ENCODE assay signal across 12 mouse cellular contexts in the genomic region with DNA sequence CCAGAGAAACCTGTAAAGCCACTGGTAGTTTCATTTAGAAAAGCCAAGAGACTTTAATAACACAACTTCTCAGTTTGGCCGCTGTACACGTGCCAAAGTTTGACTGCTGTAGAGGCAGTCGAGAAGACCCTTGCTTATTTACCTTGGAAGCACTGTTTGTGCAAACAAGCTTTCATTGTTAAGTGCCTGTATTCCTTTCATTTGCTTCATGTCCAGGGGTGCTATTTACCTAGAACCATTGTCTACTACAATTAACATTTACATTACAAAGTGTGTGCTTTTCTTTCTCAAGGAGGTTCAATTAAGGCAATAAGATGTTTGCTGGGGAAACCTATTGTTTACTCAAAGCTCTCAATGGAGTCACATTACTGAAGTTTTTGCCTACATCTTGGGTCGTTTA.
DNase-seq lines count a peak whose midpoint lies in the region; ATAC-seq and TF ChIP-seq lines count a peak whose summit lies in the region.
"Had no signal": no experiment of that assay in that cellular context is flagged by ENCODE, and none has a peak within 500 bp of the region (broad histone marks: within the 10 kb centered on the region; RNA-seq: fewer than 3 reads in every experiment).

No protein-coding gene starts in this region.

- H3K4me1 ChIP-seq in CH12.LX (ENCODE audit: control insufficient read depth in 1 of 2, insufficient read depth in 2 of 2) = peaks cover 0 to 24% of the 10 kb centered on the region in 2 experiments; a peak in 2 of 4 replicates
- peaks cover 7% of the 10 kb centered on the region for H3K4me1 ChIP-seq in forebrain, embryonic 14.5 days (ENCODE audit: control insufficient read depth, insufficient read depth, low read length)
- H3K4me1 ChIP-seq in midbrain, embryonic 11.5 days (ENCODE audit: control insufficient read depth, insufficient read depth, low read length) = peaks cover 19% of the 10 kb centered on the region
- H3K4me1 ChIP-seq: liver, embryonic 15.5 days had no signal

- 4% methylated on average over 4 of the region's 4 CpGs for WGBS in forebrain, embryonic 14.5 days
- WGBS in midbrain, embryonic 11.5 days = 10% methylated on average over 4 of the region's 4 CpGs

- dilution Hi-C loops in CH12.LX (cut with MboI; ENCODE audit: extremely low pct_ligation_motif_present, extremely low pct_unique_long_range_greater_than_20kb, low sequenced_read_pairs) = no loop called here

- no peak overlapping the region for H3K4me3 ChIP-seq in CH12.LX (replicated peaks in 1 of 3; ENCODE audit: low read depth in 2 of 3, low read length in 2 of 3, poor library complexity in 1 of 3)
- H3K4me3 ChIP-seq in forebrain, embryonic 14.5 days (ENCODE audit: low read depth, low read length) = peak overlapping the region; percentile 78
- H3K4me3 ChIP-seq in midbrain, embryonic 11.5 days (ENCODE audit: low read depth, low read length) = peak overlapping the region; percentile 54
- H3K4me3 ChIP-seq: liver, embryonic 15.5 days had no signal

- TF ChIP-seq CTCF in CH12.LX (conservative IDR thresholded peaks at IDR 0.05 in 1 of 2, IDR thresholded peaks at IDR 0.05 in 1 of 2; ENCODE audit: low read depth in 2 of 2, low read length in 2 of 2) = no peak

- DNase-seq in CH12.LX (ENCODE audit: extremely low read depth) (no peak), ES-CJ7 (ENCODE audit: low read depth, low spot score) (peak; percentile 69)
- peak; percentile 74 for DNase-seq in forebrain, embryonic 14.5 days (ENCODE audit: low spot score)
- peak; percentile 91 for DNase-seq in midbrain, embryonic 11.5 days (ENCODE audit: low spot score, missing footprints)
- no peak for DNase-seq in thymus, postnatal 36 days
- no peak for DNase-seq in kidney, adult 18-20 months
- DNase-seq: adrenal gland, adult 2 months; left cerebral cortex, postnatal 4 days; lung, postnatal 4 days had no signal

- H3K36me3 ChIP-seq in CH12.LX (replicated peaks in 1 of 2; ENCODE audit: control insufficient read depth in 1 of 2, insufficient read depth in 1 of 2, low read length in 1 of 2) = peaks cover 0 to 28% of the 10 kb centered on the region in 2 experiments
- peaks cover 43% of the 10 kb centered on the region for H3K36me3 ChIP-seq in forebrain, embryonic 14.5 days (ENCODE audit: control insufficient read depth, insufficient read depth, low read length)
- 0 out of 2 replicates have a peak, but pooled peaks cover 2% of the 10 kb centered on the region for H3K36me3 ChIP-seq in midbrain, embryonic 11.5 days (ENCODE audit: control insufficient read depth, insufficient read depth, low read length)
- H3K36me3 ChIP-seq: liver, embryonic 15.5 days had no signal

- ATAC-seq in forebrain, embryonic 14.5 days = no peak
- no peak for ATAC-seq in midbrain, embryonic 11.5 days (ENCODE audit: low FRiP score)
- no peak for ATAC-seq in megakaryocyte, adult 5-6 weeks (ENCODE audit: poor library complexity, severe bottlenecking)

- in situ Hi-C loops in CH12.LX (cut with MboI; ENCODE audit: low pct_ligation_motif_present, low pct_unique_long_range_greater_than_20kb, low sequenced_read_pairs) = no loop called here

- no peak overlapping the region for H3K9ac ChIP-seq in CH12.LX (ENCODE audit: insufficient read depth, low read depth)
- peak overlapping the region; percentile 99 for H3K9ac ChIP-seq in forebrain, embryonic 14.5 days (ENCODE audit: low read length)
- H3K9ac ChIP-seq in midbrain, embryonic 11.5 days (ENCODE audit: low read length) = peak overlapping the region; percentile 88
- H3K9ac ChIP-seq: liver, embryonic 15.5 days had no signal

- TF ChIP-seq POLR2A in CH12.LX (IDR thresholded peaks at IDR 0.05; ENCODE audit: low read depth, low read length) = no peak

- H3K27ac ChIP-seq in CH12.LX (ENCODE audit: insufficient read depth, low read depth) = no peak overlapping the region
- H3K27ac ChIP-seq in forebrain, embryonic 14.5 days (ENCODE audit: low read depth, low read length) = peak overlapping the region; percentile 97
- H3K27ac ChIP-seq in midbrain, embryonic 11.5 days (ENCODE audit: low read depth, low read length) = peak overlapping the region; percentile 95
- H3K27ac ChIP-seq: liver, embryonic 15.5 days had no signal

- peak overlapping the region; percentile 93; the same call in 1 of the 2 replicates for H3K4me2 ChIP-seq in CH12.LX (ENCODE audit: insufficient read depth, low read depth, poor library complexity, severe bottlenecking)
- H3K4me2 ChIP-seq in forebrain, embryonic 14.5 days (ENCODE audit: low read length) = peak overlapping the region; percentile 83
- peak overlapping the region; percentile 77 for H3K4me2 ChIP-seq in midbrain, embryonic 11.5 days
- H3K4me2 ChIP-seq: heart, embryonic 11.5 days; liver, embryonic 15.5 days had no signal

- no peak for TF ChIP-seq RAD21 in CH12.LX (IDR thresholded peaks at IDR 0.05; ENCODE audit: low read depth, low read length)

- H3K27me3 ChIP-seq in CH12.LX (replicated peaks) = no peaks in the 10 kb centered on the region
- no peaks in the 10 kb centered on the region for H3K27me3 ChIP-seq in forebrain, embryonic 14.5 days (replicated peaks; ENCODE audit: control insufficient read depth, insufficient read depth, low read length)
- H3K27me3 ChIP-seq in midbrain, embryonic 11.5 days (ENCODE audit: control insufficient read depth, insufficient read depth, low read length) = no peaks in the 10 kb centered on the region

- peaks cover 15% of the 10 kb centered on the region for H3K79me2 ChIP-seq in CH12.LX (replicated peaks; ENCODE audit: control insufficient read depth, extremely low read depth, insufficient read depth, poor library complexity, severe bottlenecking)

- no peak for TF ChIP-seq EP300 in CH12.LX (IDR thresholded peaks at IDR 0.05; ENCODE audit: low read length)

- H3K9me3 ChIP-seq in CH12.LX (replicated peaks; ENCODE audit: low read length) = no peaks in the 10 kb centered on the region
- no peaks in the 10 kb centered on the region for H3K9me3 ChIP-seq in forebrain, embryonic 14.5 days (replicated peaks; ENCODE audit: control insufficient read depth, low read length)
- H3K9me3 ChIP-seq in midbrain, embryonic 11.5 days (ENCODE audit: control insufficient read depth, low read length) = no peaks in the 10 kb centered on the region
- H3K9me3 ChIP-seq: liver, embryonic 15.5 days had no signal

TF ChIP-seq in CH12.LX, 34 proteins besides CTCF, POLR2A, EP300 and RAD21:
- no peak for TF ChIP-seq UBTF (IDR thresholded peaks at IDR 0.05; ENCODE audit: low read depth, low read length)
- TF ChIP-seq GABPA (IDR thresholded peaks at IDR 0.05; ENCODE audit: insufficient replicate concordance, low read depth, low read length) = no peak
- no peak for TF ChIP-seq KAT2A (IDR thresholded peaks at IDR 0.05; ENCODE audit: insufficient replicate concordance, low read length)
- no peak for TF ChIP-seq ETS1 (conservative IDR thresholded peaks at IDR 0.05; ENCODE audit: low read depth, low read length)
- TF ChIP-seq USF1 (IDR thresholded peaks at IDR 0.05; ENCODE audit: low read depth, low read length) = no peak
- TF ChIP-seq JUND (conservative IDR thresholded peaks at IDR 0.05; ENCODE audit: low read depth, low read length) = no peak
- TF ChIP-seq USF2 (conservative IDR thresholded peaks at IDR 0.05; ENCODE audit: low read depth, low read length) = no peak
- no peak for TF ChIP-seq RCOR1 (conservative IDR thresholded peaks at IDR 0.05; ENCODE audit: low read depth, low read length)
- TF ChIP-seq ZC3H11A (IDR thresholded peaks at IDR 0.05; ENCODE audit: low read depth, low read length) = no peak
- no peak for TF ChIP-seq HCFC1 (IDR thresholded peaks at IDR 0.05; ENCODE audit: low read depth, low read length)
- no peak for TF ChIP-seq SMC3 (IDR thresholded peaks at IDR 0.05; ENCODE audit: low read depth, low read length)
- no peak for TF ChIP-seq POLR2AphosphoS2 (IDR thresholded peaks at IDR 0.05; ENCODE audit: low read depth, low read length)
- TF ChIP-seq CHD2 (IDR thresholded peaks at IDR 0.05; ENCODE audit: low read length) = no peak
- no peak for TF ChIP-seq JUN (IDR thresholded peaks at IDR 0.05; ENCODE audit: insufficient read depth, low read depth, low read length)
- TF ChIP-seq PAX5 (IDR thresholded peaks at IDR 0.05; ENCODE audit: low read length) = no peak
- TF ChIP-seq TCF12 (IDR thresholded peaks at IDR 0.05; ENCODE audit: low read depth, low read length) = no peak
- TF ChIP-seq CHD1 (IDR thresholded peaks at IDR 0.05; ENCODE audit: low read depth, low read length) = no peak
- no peak for TF ChIP-seq NELFE (IDR thresholded peaks at IDR 0.05; ENCODE audit: low read depth, low read length)
- no peak for TF ChIP-seq SIN3A (IDR thresholded peaks at IDR 0.05; ENCODE audit: low read length)
- no peak for TF ChIP-seq MEF2A (IDR thresholded peaks at IDR 0.05; ENCODE audit: borderline replicate concordance, low read depth, low read length)

Comparison
In these comparisons a context has a peak if more than half of its experiments do, and no peak if none do; other contexts are left out.
1. DNase-seq: peak in ES-CJ7 (single experiment), forebrain, embryonic 14.5 days (single experiment) and midbrain, embryonic 11.5 days (single experiment); none in CH12.LX (single experiment), thymus, postnatal 36 days (0 of 2) and kidney, adult 18-20 months (single experiment).
2. H3K4me3 ChIP-seq: peak in forebrain, embryonic 14.5 days (single experiment) and midbrain, embryonic 11.5 days (single experiment); none in CH12.LX (0 of 3).
3. Peak in every context shown above with its lines, with median percentiles within 50 percentile points of each other: H3K4me2 ChIP-seq.